Mouse (Mus musculus): ENCODE data around the gene Unc5b. TPM values are rescaled to one million over a fixed set of nuclear protein-coding genes. Genes with fewer than 3 reads are reported as not detected.
A peak's percentile ranks its signal among the peaks of the same experiment; 100 is the strongest.

Unc5b gene
- total RNA-seq, 2 experiments from 2014 or later: 24.0 to 25.1 TPM

DNA sequence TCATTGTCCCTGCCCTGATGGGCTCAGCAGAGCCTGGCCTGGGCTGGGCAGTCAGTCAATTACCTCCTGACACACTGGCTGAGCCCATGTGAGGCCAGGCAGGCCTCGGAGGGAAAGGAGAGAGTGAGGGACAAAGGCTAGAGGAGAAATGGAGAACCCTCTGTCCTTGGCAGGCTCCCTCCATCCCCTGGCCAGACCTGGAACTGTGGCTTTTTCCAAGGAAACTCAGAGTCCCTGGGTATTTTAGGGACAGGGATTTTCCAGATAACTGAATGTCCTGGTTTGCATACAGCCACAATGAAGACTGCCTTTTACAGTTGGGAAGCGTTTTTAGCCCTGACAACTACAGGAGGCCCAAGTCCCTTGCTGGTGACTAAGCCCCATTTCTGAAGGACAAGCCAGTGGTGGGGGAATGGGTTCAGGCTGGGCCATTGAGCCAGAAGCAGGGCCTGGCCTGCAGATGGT, 99.0 kb downstream of the Unc5b start:
- intact Hi-C loops (cut with DNase I): no loop called here
- peak in 1 of 2 experiments; percentile 10 for DNase-seq

DNA sequence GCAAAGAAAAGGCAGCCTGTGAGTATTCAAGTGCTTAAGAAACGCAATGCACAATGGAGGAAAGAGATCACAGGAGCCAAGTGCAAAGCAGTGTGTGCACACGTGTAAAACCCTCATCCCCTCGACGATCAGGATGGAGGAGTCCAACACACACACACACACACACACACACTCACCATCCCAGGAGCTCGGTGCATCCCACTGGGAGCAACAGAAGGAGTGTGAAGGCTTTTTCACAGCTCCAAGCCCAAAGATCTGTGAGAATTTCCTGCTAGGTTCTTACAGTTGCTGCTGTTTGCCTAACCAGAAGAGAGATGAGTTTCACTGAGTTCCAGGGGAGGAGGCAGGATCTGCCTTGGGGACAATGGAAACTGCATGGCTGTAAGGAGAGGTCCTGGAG, 99.6 kb downstream of the Unc5b start:
- intact Hi-C loops (cut with DNase I): no loop called here
- no peak for DNase-seq

DNA sequence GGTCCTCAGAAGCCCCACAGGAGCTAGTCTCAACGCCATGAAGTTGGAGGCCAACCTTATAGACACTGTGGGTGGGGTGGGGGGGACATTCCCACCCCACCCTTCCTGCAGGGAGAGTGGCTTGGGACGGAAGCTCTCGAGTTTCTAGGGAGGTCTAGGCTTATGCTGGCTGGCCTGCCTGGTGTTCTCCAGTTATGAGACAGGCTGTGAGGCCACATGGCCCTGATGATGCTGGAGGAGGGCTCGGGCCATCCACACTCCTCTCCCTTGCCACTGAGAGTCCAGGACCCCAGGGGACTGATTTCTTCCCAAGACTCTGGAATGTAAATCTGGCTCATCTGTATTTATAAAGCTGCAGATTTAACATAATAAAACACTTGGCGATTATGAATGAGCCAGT, 104.1 kb downstream of the Unc5b start:
- no peak for DNase-seq
- intact Hi-C loops (cut with DNase I): no loop called here

DNA sequence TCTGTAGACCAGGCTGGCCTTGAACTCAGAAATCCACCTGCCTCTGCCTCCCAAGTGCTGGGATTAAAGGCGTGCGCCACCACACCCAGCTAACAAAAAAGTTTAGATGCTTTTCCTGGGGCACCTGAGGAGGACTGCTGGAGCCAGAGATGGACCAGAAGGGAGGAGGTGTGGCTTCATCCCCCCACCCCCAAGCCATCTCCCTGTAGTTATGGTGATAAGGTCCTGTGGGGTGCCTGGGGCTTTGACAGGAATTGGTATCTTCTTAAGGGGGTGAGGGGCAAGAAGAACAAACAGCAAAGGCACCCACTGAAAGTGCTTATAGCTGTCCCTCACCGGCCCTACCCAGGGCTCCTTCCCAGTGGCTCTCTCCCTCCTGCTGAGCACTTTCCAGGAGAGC, 104.5 kb downstream of the Unc5b start:
- intact Hi-C loops (cut with DNase I): no loop called here
- DNase-seq: no peak

DNA sequence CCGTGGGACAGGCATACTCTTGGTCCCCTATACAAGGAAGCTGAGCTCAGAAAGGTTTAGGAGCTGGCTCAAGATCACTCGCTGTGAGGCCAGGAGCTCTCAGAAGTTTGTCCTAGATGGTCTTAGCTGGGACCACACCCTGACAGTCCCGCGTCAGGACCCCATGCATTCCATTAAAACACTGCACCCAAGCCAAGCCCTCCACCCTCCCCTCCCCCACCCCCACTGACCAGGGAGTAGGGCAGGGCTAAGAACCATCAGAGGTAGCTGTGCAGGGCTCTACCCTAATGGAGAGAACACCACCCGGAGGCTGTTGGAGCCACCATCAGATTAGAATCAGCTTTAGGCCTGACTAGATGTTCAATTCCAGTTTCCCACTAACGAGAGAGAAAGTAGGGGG, 106.9 kb downstream of the Unc5b start:
- intact Hi-C loops (cut with DNase I): no loop called here
- DNase-seq: no peak

DNA sequence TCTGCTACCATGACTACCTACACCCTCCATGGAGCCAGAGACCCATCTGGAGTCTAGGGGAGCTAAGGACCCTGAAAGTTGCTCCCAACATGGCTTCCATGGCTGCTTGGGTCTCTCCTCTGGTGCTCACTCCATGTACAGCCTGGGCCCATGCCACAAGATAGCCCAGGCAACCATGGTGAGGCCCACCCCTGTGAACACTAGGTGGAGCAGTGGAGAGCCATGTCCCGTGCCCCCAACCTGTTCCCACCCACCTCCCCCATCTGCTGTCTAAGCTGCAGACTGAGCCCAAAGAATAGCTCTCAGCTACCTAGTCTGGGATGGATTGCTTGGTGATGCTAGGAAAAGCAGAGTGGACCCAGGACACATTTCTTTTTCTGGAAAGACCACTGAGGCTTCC, 108.0 kb downstream of the Unc5b start:
- no peak for DNase-seq
- intact Hi-C loops (cut with DNase I): no loop called here

DNA sequence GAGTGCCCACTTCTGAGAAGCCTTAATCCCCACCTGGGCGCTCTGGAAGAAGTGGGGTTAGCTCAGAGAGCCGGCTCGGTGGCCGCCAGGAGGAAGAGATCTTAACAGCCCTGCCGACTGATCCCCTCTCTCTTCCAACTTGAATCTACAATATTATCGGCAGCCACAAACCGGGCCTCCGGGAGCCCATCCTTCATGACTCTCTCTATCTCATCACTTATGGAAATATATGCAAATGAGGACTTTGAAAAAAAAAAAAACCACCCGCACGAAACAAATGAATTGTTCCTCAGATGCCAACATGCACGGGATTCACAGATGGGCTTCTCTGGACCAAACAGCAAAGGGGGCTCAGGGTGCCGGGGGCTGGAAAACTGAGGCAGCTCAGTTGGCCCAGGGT, 109.7 kb downstream of the Unc5b start:
- intact Hi-C loops (cut with DNase I): no loop called here
- no peak for DNase-seq

DNA sequence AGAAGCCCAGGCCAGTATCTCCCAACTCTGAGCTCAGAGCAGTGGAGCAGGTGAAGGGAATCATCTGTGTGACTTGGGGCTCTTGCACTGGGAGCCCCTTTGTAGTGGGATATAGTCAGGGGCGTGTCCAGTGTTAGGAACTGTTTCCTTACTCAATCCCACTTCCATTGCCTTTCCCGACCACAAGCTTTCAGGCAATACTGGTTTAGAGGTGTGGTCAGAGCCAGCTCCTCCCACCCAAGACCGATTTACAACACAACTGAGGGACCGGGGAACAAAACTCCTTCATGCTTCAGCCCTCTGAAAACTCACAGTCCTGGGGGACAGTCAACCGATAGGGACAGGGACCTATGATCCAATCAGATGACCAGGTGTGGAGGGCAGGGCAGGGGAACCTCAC, 110.9 kb downstream of the Unc5b start:
- intact Hi-C loops (cut with DNase I): no loop called here
- no peak for DNase-seq

DNA sequence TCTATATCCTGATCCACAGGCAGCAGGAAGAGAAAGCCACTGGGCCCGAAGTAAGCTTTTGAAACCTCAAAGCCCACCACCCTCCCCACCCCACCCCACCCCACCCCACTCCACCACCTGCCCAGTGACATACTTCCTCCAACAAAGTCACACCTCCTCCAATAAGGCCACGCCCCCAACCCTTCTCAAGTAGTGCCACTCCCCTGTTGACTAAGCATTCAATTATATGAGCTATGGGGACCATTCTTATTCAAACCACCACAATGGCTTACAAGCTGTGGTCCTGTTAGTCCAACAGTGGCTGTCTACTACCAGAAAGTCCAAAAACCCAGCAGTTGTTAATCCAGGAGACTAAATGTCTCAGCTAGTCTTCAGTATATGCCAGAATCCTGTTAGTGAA, 112.9 kb downstream of the Unc5b start:
- DNase-seq: no peak
- intact Hi-C loops (cut with DNase I): no loop called here

DNA sequence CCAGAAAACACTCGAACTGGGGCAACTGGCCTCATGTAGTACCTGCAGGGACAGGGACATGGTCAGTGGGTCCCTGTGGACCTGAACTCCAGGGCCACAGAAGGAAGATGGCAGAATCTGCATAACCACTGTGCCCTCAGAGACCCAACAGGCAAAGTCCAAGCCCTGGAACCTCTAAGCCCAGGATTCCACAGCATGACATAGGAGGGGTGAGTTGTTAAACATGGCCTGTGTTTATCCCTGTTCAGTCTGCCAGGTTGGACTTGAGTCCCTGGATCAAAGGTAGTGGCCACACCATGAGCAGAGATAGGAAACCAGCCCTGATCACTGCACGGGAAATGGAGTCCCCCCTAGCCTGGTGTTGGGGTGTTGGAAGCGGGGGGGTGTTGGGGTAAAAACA, 114.9 kb downstream of the Unc5b start:
- no peak for DNase-seq
- intact Hi-C loops (cut with DNase I): no loop called here

Other genes starting within 250 kb of the Unc5b start
- gene Cdh23, start 135.1 kb downstream of the Unc5b start, total RNA-seq (2021): 1 to 10 TPM; 5.1 to 6.0 TPM
- 1 to 10 TPM; 6.1 to 7.4 TPM for gene Slc29a3, start 78.8 kb downstream of the Unc5b start, total RNA-seq (2021)

All from heart, postnatal 14 days (tissue).